Mouse (Mus musculus): Measurements from ENCODE around the gene Plekha6.
"Not testable (repeated sequence)": the region's sequence is repeated elsewhere in the genome, so short reads cannot be mapped to it uniquely, and the experiment has no call there.

Plekha6 gene

DNA sequence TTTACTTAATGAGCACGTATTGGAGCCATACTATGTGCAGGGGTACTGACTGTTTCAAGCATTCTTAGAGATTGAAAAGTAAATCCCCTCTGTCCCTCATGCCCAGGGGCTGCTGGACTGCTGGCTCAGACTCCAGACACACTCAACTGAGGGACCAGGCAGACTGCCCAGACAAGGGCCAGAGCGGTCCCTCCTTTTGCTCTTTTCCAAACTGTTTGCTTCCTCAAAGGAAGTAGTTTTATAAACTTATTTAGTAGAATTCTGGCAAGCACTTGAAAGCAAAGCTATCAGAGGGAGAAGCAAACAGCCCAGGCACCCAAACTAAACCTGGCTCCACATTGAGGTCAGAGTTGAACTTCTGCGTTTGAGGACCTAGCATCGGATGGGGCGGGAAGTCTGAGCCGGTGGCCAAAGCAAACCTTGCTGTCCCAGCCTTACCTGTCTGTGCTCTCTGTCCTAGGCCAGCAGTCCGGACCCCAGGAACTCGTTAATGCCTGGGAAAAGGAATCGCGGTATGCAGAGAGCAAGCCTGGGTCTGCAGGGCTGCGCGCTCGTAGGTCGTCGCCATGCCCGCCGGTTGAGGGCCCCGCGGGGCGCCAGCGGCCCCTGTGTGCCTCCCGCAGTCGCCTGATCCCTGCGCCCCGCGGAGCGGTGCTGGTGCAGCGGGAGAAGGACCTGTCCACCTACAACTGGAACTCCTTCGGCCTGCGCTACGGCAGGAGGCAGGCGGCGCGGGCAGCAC, 165.1 kb downstream of the Plekha6 start:
- no peak for DNase-seq

- no peak for DNase-seq
Observed at GRCm38 (mm10) chr1:133329638-133329964, 165.6 kb downstream of the Plekha6 start.

GRCm38 (mm10) chr1:133331142-133331541, 167.1 kb downstream of the Plekha6 start:
- no peak for DNase-seq

GRCm38 (mm10) chr1:133332656-133333430, 168.8 kb downstream of the Plekha6 start:
- no peak for DNase-seq

- DNase-seq: no peak
Observed at GRCm38 (mm10) chr1:133333937-133334336, 169.9 kb downstream of the Plekha6 start.

DNA sequence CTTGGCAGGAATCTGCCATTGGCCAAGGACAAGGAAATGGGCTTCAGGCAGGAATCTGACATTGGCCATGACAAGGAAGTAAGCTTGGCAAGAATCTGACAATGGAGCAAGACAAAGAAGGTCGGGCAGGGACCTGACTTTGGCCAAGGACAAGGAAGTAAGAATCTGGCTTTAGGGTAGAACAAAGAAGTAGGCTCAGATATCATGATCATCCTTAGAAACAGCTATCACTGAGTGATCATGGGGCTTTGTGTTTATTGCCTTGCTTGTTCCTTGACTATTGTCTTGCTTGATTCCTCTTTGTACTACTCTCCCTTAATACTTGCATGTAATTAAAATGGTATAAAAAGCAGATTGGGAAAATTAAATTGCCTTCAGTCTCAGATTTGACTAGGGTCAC, 176.4 kb downstream of the Plekha6 start:
- DNase-seq: not testable (repeated sequence)

GRCm38 (mm10) chr1:133344357-133344756, 180.3 kb downstream of the Plekha6 start:
- no peak for DNase-seq

- no peak for DNase-seq
Observed at GRCm38 (mm10) chr1:133346531-133346930, 182.5 kb downstream of the Plekha6 start.

DNA sequence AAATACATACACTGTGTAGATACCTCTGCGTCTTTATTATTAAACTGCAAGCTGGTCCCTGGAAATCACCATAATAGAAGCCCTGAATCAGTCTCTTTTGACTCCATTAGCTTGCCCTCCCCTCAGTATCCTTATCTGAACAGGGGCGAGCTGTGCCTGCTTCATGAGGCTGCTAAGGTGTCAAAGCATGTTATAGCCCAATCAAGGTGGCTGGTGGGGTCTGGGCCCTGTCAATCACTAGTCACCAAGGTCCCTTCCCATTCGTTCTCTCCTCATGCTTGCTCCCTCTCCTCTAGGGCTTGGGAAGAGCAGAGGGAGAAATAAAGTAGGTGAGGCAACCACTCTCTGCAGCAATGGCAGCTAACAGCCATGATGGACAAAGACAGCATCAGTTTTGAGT, 183.2 kb downstream of the Plekha6 start:
- DNase-seq: no peak

GRCm38 (mm10) chr1:133347693-133348520, 183.9 kb downstream of the Plekha6 start:
- peak; percentile 93 for DNase-seq

DNA sequence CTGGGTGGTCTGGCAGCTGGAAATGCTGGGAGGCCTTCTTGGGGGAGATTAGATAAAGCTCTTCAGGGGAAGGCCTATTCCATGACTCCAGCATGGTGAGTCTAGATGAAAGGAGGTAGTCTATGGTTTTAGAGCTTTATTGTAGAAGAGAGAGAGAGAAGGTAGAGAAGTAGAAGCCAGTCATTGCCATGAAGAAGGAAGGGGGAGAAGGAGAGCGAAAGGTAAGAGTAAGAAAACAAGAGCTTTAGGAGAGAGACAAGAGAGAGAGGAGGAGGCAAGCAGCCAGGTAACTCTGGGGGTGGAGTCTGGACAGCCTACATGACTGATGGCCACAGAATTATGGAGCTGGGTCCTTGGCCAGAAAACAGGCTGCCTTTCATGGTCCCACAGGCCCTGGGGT, 186.2 kb downstream of the Plekha6 start, which contains the start of gene Ren1:
Ren1 (plus strand) TSS at position 301 of the 400 bp plus-strand sequence.
- DNase-seq: no peak

DNA sequence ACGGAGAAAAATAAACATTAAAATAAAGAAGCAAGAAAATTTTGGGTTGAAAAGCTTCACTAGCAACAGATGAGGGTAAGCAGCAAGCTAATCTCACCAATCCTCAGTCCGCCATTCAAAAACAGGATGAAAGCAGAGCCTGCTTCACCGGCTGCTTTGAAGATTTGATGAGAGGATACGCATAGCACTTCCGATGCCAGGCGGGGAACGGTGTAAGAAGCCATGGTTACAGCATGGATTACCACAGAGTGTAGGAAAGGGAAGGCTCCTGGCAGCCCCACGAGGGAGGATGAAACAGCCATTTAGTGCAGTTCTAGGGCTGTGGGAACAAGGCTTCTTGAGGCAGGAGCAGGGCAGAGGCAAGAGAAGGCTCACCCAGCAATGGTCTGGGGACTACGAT, 187.8 kb downstream of the Plekha6 start:
- DNase-seq: no peak

Data from heart, adult 11 months (tissue).